Mouse (Mus musculus) hindbrain, embryonic 11.5 days (tissue): Measurements from ENCODE around the gene Tpsb2. TPM values are rescaled to one million over a fixed set of nuclear protein-coding genes. Genes with fewer than 3 reads are reported as not detected.

Experiments used
- ATAC-seq: fragments of 200-750 bp; cut with Nextera tagmentation; 2 replicates; pipeline ENCODE4 v1.8.0; 2017; ENCODE audit warnings: mild to moderate bottlenecking, moderate TSS enrichment, moderate library complexity; ENCODE audit not compliant: low FRiP score
- DNase-seq: peaks from one replicate; pipeline ENCODE4 v3.0.0-alpha.2; 2015; ENCODE audit warnings: low spot score
- H3K27ac ChIP-seq: fragments of 300-500 bp; sonication (generic); 2 replicates; pipeline ENCODE4 v1.5.1; 2014; ENCODE audit warnings: mild to moderate bottlenecking, low read depth, low read length
- H3K27me3 ChIP-seq: fragments of 300-500 bp; sonication (generic); 2 replicates; pipeline ENCODE4 v1.6.1; 2014; ENCODE audit warnings: mild to moderate bottlenecking, low read length, moderate library complexity, mixed read lengths; ENCODE audit not compliant: control insufficient read depth, insufficient read depth
- H3K36me3 ChIP-seq: fragments of 300-500 bp; sonication (generic); 2 replicates; pipeline ENCODE4 v1.6.1; 2014; ENCODE audit warnings: mild to moderate bottlenecking, low read length, moderate library complexity, mixed read lengths; ENCODE audit not compliant: control insufficient read depth, insufficient read depth
- H3K4me1 ChIP-seq: fragments of 300-500 bp; sonication (generic); replicated peaks from 2 replicates; pipeline ENCODE4 v1.6.1; 2014; ENCODE audit warnings: low read length, mixed read lengths; ENCODE audit not compliant: control insufficient read depth, insufficient read depth
- H3K4me2 ChIP-seq: fragments of 300-500 bp; sonication (generic); replicated peaks from 2 replicates; pipeline ENCODE4 v1.6.1; 2014; ENCODE audit warnings: mild to moderate bottlenecking, low read depth, low read length
- H3K4me3 ChIP-seq: fragments of 300-500 bp; sonication (generic); 2 replicates; pipeline ENCODE4 v1.5.1; 2014; ENCODE audit warnings: low read depth, low read length
- H3K9ac ChIP-seq: fragments of 300-500 bp; sonication (generic); 2 replicates; pipeline ENCODE4 v1.6.1; 2014; ENCODE audit warnings: low read depth, low read length
- H3K9me3 ChIP-seq: fragments of 300-500 bp; sonication (generic); 2 replicates; pipeline ENCODE4 v1.6.1; 2016; ENCODE audit warnings: low read length; ENCODE audit not compliant: control insufficient read depth
- WGBS: fragments of 180-500 bp; shearing (Covaris S2); extraction: QIAGEN DNeasy Blood & Tissue Kit; methylation state at CpG from one replicate; pipeline ENCODE4 v1.1.7; 2014; 5-methylcytosine and 5-hydroxymethylcytosine counted together
- polyA plus RNA-seq: library from polyadenylated mRNA; unstranded; fragments of >200 nt; fragmentation: Nextera tagmentation; extraction: Ambion mirVana; gene quantifications from 2 replicates; pipeline ENCODE4 v1.2.1, GENCODE M21; 2014

Gene Tpsb2
- polyA plus RNA-seq, 1 experiment from 2014 or later: not detected

DNA sequence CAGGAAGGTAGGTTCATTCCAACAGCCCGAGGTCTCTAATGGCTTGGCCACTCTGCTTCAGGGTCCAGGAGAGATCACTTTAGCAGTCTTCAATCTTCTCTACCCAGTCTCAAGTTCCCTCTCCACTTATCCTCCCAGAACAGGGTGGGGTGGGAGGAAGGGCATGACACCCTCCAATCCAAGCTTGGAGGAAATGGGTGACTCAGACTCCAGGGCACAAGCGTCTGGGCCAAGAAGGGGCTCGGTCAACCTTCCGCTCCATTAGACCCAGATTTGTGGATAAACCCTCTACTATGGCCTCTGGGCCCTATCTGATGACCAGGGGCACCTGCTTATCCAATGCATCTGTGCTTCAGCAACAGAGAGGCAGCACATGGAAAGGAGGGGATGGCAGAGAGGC lies 20.6 kb upstream of the Tpsb2 start, which contains the start of gene Tpsab1:
TSS of gene Tpsab1 (minus strand) at position 101 of the 400 bp plus-strand sequence.
- Histone ChIP-seq H3K9me3 (no peaks in the 10 kb centered on the region), H3K4me3 (no peak within 1 kb of the TSS), H3K27ac (no peak within 1 kb of the TSS), H3K9ac (no peak within 1 kb of the TSS), H3K4me1 (no peaks in the 10 kb centered on the region), H3K27me3 (no peaks in the 10 kb centered on the region), H3K36me3 (no peaks in the 10 kb centered on the region), H3K4me2 (no peak within 1 kb of the TSS)
- ATAC-seq: no peak
- WGBS: 94% methylated on average over 4 of the region's 4 CpGs
- no peak for DNase-seq

GRCm38 (mm10) chr17:25361291-25361690 lies 4.8 kb upstream of the Tpsb2 start:
- ATAC-seq (no peak), DNase-seq (no peak)
- H3K27me3 ChIP-seq: no peaks in the 10 kb centered on the region
- H3K4me1 ChIP-seq: no peaks in the 10 kb centered on the region
- WGBS: 71% methylated on average over 2 of the region's 2 CpGs
- H3K9me3 ChIP-seq: no peaks in the 10 kb centered on the region
- H3K4me2 ChIP-seq: no peak overlapping the region
- no peak overlapping the region for H3K4me3 ChIP-seq
- H3K27ac ChIP-seq: no peak overlapping the region
- H3K36me3 ChIP-seq: no peaks in the 10 kb centered on the region
- H3K9ac ChIP-seq: no peak overlapping the region

GRCm38 (mm10) chr17:25363726-25364125 lies 2.4 kb upstream of the Tpsb2 start:
- Histone ChIP-seq H3K4me1 (no peaks in the 10 kb centered on the region), H3K27me3 (no peaks in the 10 kb centered on the region), H3K4me3 (no peak overlapping the region), H3K9me3 (no peaks in the 10 kb centered on the region), H3K36me3 (no peaks in the 10 kb centered on the region), H3K9ac (no peak overlapping the region), H3K4me2 (no peak overlapping the region), H3K27ac (no peak overlapping the region)
- 7% methylated on average over 1 of the region's 1 CpGs for WGBS
- no peak for ATAC-seq
- peak; percentile 54 for DNase-seq

- Histone ChIP-seq H3K9ac (no peak within 1 kb of the TSS), H3K4me1 (no peaks in the 10 kb centered on the region), H3K4me2 (no peak within 1 kb of the TSS), H3K27me3 (no peaks in the 10 kb centered on the region), H3K9me3 (no peaks in the 10 kb centered on the region), H3K36me3 (no peaks in the 10 kb centered on the region), H3K27ac (no peak within 1 kb of the TSS), H3K4me3 (no peak within 1 kb of the TSS)
- no peak for ATAC-seq
- WGBS: 82% methylated on average over 3 of the region's 3 CpGs
- no peak for DNase-seq
Observed at GRCm38 (mm10) chr17:25368973-25369372, 2.9 kb downstream of the Tpsb2 start, which contains the start of gene Tpsg1. Gene Tpsg1 (plus strand): TSS chr17:25369273.

GRCm38 (mm10) chr17:25372491-25372890 lies 6.4 kb downstream of the Tpsb2 start:
- DNase-seq (no peak), ATAC-seq (no peak)
- Histone ChIP-seq H3K4me1 (no peaks in the 10 kb centered on the region), H3K27ac (no peak overlapping the region), H3K4me2 (no peak overlapping the region), H3K27me3 (no peaks in the 10 kb centered on the region), H3K9ac (no peak overlapping the region), H3K9me3 (no peaks in the 10 kb centered on the region), H3K4me3 (no peak overlapping the region), H3K36me3 (no peaks in the 10 kb centered on the region)
- 78% methylated on average over 8 of the region's 8 CpGs for WGBS

- no peak overlapping the region for H3K27ac ChIP-seq
- H3K9me3 ChIP-seq: no peaks in the 10 kb centered on the region
- H3K36me3 ChIP-seq: no peaks in the 10 kb centered on the region
- H3K9ac ChIP-seq: no peak overlapping the region
- 46% methylated on average over 9 of the region's 9 CpGs for WGBS
- DNase-seq (peak; percentile 9), ATAC-seq (no peak)
- H3K4me2 ChIP-seq: no peak overlapping the region
- no peaks in the 10 kb centered on the region for H3K4me1 ChIP-seq
- no peak overlapping the region for H3K4me3 ChIP-seq
- H3K27me3 ChIP-seq: no peaks in the 10 kb centered on the region
Observed at GRCm38 (mm10) chr17:25374011-25374410, 7.9 kb downstream of the Tpsb2 start.

DNA sequence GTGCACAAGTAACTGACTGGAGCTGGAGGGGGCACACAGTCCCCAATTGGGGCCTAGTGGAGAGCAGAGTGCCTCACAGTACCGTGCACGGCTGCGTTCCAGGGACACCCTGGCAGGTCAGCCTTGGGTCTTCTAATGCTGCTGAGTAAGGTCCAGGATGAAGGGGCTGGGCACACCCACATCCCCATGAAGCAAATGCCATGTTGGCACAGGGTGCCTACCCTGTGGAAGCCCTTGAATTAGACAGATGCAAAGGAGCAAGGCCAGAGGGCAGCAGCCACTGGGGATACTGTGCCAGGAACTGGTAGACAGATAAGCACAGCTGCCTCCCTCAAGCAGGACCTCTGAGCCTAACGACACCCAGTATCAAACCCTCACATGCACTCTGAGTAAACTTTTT lies 28.4 kb downstream of the Tpsb2 start:
- H3K4me3 ChIP-seq: no peak overlapping the region
- WGBS: 90% methylated on average over 4 of the region's 4 CpGs
- ATAC-seq: no peak

DNA sequence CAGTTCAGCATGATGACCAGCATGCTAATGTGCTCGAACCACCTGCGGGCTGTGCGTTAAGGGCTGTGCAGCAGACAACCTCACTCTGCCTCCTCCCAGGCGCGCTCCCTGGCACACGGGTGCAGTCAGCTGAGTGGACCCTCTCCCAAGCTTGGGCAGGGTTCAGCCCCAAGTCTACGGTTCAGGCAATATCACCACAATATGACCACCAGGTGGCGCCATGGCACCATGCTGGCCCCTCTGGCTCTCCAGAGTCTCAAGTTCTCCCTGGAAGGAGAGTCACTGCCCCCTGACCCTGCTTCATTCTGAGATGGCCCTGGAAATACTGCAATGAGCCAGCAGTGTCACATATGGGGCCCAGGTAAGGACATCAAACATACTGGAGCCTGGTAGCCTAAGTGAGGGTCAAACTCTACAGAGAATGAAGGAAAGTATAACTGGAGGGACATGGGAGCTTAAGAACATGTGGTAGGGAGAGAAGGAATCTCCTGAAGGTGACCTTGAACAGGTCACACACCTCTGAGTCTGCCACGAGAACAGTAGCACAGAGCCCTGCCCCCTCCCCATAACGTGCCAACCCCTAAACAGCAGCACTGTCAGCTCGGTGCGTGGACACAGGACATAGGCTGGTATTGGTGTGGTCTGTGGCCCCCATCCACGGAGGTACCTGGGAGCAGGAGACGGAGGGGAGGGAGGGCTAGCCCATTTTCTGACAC lies 31.9 kb downstream of the Tpsb2 start:
- no peak overlapping the region for H3K4me3 ChIP-seq
- no peaks in the 10 kb centered on the region for H3K27me3 ChIP-seq
- no peaks in the 10 kb centered on the region for H3K36me3 ChIP-seq
- ATAC-seq: peak; percentile 61
- no peaks in the 10 kb centered on the region for H3K9me3 ChIP-seq
- no peak overlapping the region for H3K9ac ChIP-seq
- H3K4me2 ChIP-seq: no peak overlapping the region
- no peaks in the 10 kb centered on the region; the same call in 1 of the 2 replicates for H3K4me1 ChIP-seq
- 29% methylated on average over 14 of the region's 14 CpGs for WGBS
- DNase-seq: peak; percentile 92
- H3K27ac ChIP-seq: no peak overlapping the region

More for the DNA sequence above, 28.4 kb downstream of the Tpsb2 start:
- no peak overlapping the region for H3K27ac ChIP-seq
- no peak for DNase-seq
- H3K9me3 ChIP-seq: no peaks in the 10 kb centered on the region
- H3K36me3 ChIP-seq: no peaks in the 10 kb centered on the region
- no peaks in the 10 kb centered on the region; the same call in 1 of the 2 replicates for H3K4me1 ChIP-seq
- H3K4me2 ChIP-seq: no peak overlapping the region
- no peaks in the 10 kb centered on the region for H3K27me3 ChIP-seq
- H3K9ac ChIP-seq: no peak overlapping the region

DNA sequence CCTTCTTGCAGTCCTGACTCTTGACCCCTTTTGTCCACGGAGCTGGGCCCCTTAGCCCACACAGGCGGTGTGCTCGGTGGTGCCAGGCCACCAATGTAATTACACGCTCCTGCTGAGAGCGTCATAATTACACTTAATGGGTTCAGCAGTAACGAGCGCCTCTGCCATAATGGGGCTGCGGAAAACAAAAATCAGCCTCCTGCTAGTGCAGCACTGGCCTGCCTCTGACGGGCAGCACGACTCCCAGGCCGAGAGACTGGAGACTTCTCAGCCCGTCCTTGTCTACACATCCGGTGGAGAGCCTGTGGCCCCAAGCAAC lies 32.4 kb downstream of the Tpsb2 start:
- no peak for DNase-seq
- ATAC-seq: no peak
- Histone ChIP-seq H3K4me1 (no peaks in the 10 kb centered on the region; the same call in 1 of the 2 replicates), H3K27ac (no peak overlapping the region), H3K27me3 (no peaks in the 10 kb centered on the region), H3K36me3 (no peaks in the 10 kb centered on the region), H3K9me3 (no peaks in the 10 kb centered on the region), H3K4me2 (no peak overlapping the region), H3K4me3 (no peak overlapping the region), H3K9ac (no peak overlapping the region)
- WGBS: 48% methylated on average over 13 of the region's 13 CpGs
